Mouse (Mus musculus) left cerebral cortex, postnatal 25 days (tissue): ENCODE data around the gene Nmbr. TPM values are rescaled to one million over a fixed set of nuclear protein-coding genes. Genes with fewer than 3 reads are reported as not detected.

Source experiments
- total RNA-seq, 2 experiments: library from RNA; stranded (reverse); gene quantifications; 2 replicates each; pipeline ENCODE4 v1.2.3; 2021

The Nmbr gene
- total RNA-seq, 2 experiments from 2014 or later = 4.7 to 6.9 TPM

Other genes with a start within 250 kb of the Nmbr start
- 1 to 10 TPM; 2.4 to 3.5 TPM for gene Adgrg6, start 159.9 kb upstream of the Nmbr start, total RNA-seq
- 10 to 100 TPM; 67.5 to 73.4 TPM for gene Vta1, start within 50 bp of the Nmbr start, total RNA-seq
- not detected for gene Gje1, start 12.6 kb downstream of the Nmbr start, total RNA-seq